Mouse (Mus musculus): Measurements from ENCODE around the gene P2rx4.

DNA sequence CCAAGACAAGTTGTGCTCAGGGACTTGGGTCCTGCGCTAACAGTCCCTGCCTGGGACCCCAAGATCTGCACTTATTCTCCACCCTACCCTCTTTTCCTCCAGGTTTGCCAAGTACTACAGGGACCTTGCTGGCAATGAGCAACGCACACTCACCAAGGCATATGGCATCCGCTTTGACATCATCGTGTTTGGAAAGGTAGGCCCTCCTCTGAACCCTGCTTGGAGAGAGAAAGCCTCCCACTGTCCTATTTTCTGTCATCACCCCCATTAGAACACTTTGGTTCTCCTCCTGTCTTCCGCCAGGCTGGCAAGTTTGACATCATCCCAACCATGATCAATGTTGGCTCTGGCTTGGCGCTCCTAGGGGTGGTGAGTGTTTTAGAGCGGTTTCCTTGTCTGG is 19.8 kb downstream of the P2rx4 start:
- TF ChIP-seq POLR2A (IDR thresholded peaks at IDR 0.05; ENCODE audit: extremely low read depth, insufficient read depth, low read length) (no peak), CTCF (IDR thresholded peaks at IDR 0.05; ENCODE audit: low read depth, low read length) (no peak)

Measured in liver, adult 2 months (tissue).